Mouse (Mus musculus): Measurements from ENCODE around the gene Lrrc57. TPM values are rescaled to one million over a fixed set of nuclear protein-coding genes. Genes with fewer than 3 reads are reported as not detected.

Gene Lrrc57
- total RNA-seq (2023): 15.6 TPM

DNA sequence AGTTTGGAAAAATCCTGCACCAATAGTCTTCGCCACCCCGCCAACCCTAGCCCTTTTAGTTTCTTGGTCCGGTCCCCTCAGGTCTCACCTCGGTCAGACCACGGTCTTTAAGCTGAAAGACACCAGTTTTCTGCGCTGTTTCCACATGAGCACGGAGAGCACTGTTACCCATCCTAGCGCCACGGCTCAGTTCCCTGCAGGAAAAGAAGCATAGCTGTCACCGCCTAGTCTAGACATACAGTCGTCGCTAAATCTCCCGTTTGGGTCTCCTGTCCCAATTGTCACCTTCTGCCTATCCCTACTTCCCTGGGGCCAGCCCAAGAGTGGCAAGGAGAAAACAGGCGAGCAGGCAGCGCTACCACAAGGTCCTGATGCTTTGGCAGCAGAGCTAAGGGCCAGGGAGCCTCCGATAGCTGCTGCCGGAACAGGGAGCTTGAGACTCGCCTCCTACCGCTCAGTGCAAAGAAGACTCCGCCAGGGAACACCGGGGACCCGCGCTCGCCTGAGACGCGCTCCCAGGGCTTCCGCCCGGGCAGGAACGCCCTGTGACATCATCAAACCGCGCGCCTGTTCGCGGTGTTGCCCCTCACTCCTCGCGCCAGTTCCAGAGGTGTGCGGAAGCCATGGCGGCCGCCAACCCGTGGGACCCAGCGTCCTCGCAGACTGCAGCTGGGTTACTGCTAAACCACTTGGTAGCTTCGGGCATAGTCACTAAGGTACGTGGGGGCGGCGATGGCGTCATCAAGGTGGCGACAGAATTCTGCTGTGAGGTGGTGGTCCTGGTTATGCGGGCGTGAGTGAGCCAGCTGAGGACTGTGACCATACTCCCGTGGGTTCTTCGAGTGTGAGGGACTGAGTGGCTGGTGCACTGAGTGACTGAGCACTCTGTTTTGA is at the start of gene Lrrc57, which contains the start of gene Haus2:
Gene Lrrc57, minus strand, starts transcription at position 691 of the 894 bp plus-strand sequence.
Gene Haus2, plus strand, starts transcription at position 554 of the 894 bp plus-strand sequence.

DNA sequence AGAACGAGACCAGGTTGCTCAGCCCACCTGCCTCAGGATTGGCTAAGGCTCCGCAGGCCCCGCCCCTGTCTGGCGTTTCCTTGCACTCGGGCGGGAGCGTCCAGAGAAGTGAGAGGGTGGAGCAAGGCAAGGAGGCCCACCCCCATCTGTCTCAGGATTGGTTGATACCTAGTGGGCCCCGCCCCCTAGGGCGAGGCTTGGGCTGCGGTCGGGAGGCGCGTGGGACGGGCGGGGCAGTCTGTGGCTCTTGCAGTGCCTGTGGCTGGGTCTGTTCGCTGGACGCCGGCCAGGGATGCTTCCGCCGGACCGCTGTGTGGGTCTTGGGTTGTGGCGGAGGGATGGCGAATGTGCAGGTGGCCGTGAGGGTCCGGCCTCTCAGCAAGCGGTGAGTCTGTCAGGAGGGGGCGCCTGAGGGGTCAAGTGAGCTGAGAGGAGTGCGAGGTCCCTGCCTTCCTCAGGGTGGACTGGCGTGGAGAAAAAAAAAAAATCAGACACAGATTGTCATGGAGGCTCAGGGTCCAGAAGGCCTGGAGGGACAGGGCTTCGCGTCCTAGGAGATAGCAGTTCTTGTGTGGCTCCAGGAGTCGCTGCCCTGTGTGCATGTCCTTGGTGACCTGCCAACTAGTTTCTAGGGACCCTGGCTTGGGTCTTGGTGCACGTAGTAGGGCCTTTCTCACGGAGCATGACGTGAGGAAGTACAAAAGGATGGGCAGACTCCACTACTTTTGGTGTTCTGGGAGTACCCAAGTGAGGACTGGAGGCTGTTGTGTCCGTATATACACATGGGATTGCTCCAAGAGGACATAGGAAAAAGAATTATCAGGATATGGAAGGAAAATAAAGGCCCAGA is 19.8 kb upstream of the Lrrc57 start, which contains the start of gene Stard9:
Gene Stard9, plus strand, starts transcription at position 236 of the 850 bp plus-strand sequence.

DNA sequence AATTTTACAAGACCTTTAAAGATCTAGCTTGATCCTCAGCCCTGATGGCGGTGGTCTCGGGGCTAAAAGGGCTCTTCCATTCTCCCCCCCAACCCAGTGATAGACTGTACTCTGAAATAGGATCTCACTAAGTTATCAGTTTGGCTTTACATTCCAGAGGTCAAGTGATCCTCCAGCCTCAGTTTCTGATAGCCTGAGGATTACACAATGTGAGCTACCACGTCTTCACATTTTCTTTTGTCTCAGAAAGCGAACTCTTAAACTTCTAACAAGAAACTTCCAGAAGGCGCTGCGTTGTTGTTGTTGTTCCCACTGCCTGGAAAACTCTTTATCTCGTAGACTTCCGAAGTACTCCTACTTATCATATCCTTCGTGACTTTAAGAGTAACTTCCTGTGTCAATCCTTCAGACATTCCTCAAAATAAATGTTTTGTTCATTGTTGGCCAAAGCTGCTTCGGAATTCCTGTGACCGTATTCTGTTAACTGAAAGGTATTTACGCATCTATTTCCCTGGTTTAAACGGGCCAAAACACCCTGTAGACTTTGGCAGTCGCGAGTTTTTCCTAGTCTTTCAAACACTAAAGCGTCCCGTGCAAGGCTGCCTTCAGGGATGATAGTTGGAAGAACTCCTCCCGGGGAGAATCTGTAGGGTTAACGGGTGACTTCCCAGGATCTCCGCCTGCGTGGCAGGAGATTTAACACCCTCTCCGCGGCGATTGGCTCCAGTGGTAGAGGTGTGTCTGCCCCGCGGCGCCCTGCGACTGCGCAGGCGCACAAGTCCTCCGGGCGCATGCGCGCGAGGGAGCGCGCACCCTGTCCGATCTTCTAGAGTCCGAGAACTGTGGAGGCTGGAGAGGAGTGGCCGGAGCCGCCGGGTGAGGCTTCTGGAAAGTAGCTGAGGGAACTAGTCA is 42.2 kb downstream of the Lrrc57 start, which contains the start of gene Snap23:
Gene Snap23, plus strand, starts transcription at position 786 of the 912 bp plus-strand sequence.

DNA sequence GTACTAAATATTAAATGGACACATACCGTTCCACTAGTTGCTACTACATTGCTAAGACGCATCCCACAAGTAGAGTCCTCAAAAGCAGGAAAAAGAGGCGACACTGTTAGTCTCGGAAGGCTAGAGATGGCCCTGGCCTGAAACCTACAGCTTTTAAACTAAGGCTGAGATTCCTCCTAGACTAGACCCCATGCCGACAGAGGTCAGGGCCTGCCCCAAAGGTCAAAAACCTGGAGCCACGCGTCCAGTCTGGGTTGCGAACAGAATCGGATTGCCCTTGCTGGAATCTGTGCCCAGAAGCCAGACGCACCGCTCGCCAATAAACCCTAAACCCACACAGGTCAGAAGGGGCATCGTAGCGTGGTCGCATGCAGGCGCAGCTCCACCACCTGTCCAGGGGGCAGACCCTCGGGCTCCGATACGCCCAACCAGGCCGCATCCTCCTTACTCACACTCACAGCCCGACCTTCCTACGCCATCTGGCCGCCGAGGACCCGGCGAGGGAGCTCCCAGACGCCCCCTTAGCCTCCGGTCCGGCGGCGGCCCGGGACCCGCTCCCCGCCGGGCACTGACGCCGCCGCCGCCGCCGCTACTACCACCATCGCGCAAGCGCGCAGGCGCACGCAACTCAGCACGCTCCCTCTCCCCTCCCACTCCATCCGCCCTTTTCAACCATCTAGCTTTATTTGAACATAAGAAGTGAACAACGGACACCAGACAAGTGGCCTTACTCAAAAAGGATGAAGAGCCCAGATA is 45.9 kb downstream of the Lrrc57 start, which contains the start of gene Zfp106:
Gene Zfp106, minus strand, starts transcription at position 609 of the 756 bp plus-strand sequence.

Other genes with a start within 250 kb of the Lrrc57 start
- gene Ganc, start 205.6 kb downstream of the Lrrc57 start, total RNA-seq (2023): 25.3 TPM
- 61.3 TPM for gene Tmem87a, start 205.4 kb downstream of the Lrrc57 start, total RNA-seq (2023)
- gene Capn3, start 153.5 kb downstream of the Lrrc57 start, total RNA-seq (2023): 1.2 TPM
- gene Zfp106, start 45.7 kb downstream of the Lrrc57 start, total RNA-seq (2023): 65.5 TPM
- 24.9 TPM for gene Snap23, start 41.8 kb downstream of the Lrrc57 start, total RNA-seq (2023)
- 19.1 TPM for gene Haus2, start 137 bp downstream of the Lrrc57 start, total RNA-seq (2023)
- 0.56 TPM for gene Stard9, start 19.6 kb upstream of the Lrrc57 start, total RNA-seq (2023)
- 39.1 TPM for gene Cdan1, start 240.6 kb upstream of the Lrrc57 start, total RNA-seq (2023)
- gene Ttbk2, start 241.1 kb upstream of the Lrrc57 start, total RNA-seq (2023): 13.3 TPM

All from CD4-positive naive resting alpha-beta T cell, adult 57 days (primary cell).